Mouse (Mus musculus) activated CD4-positive, CD25-positive, alpha-beta regulatory T cell, adult 9 weeks (primary cell): ENCODE measurements around the gene Vmn2r83. TPM values are rescaled to one million over a fixed set of nuclear protein-coding genes. Genes with fewer than 3 reads are reported as not detected.

ENCODE experiments used
- polyA plus RNA-seq: library from polyadenylated mRNA; unstranded; fragments of 100-300 nt; shearing (Covaris generic); gene quantifications from one replicate; pipeline ENCODE4 v1.2.1, GENCODE M21; 2017

Gene Vmn2r83
- polyA plus RNA-seq, result not detected

GRCm38 (mm10) chr10:79468431-79468830, at the start of gene Vmn2r83:
TSS of gene Vmn2r83 (plus strand) at chr10:79468731.

DNA sequence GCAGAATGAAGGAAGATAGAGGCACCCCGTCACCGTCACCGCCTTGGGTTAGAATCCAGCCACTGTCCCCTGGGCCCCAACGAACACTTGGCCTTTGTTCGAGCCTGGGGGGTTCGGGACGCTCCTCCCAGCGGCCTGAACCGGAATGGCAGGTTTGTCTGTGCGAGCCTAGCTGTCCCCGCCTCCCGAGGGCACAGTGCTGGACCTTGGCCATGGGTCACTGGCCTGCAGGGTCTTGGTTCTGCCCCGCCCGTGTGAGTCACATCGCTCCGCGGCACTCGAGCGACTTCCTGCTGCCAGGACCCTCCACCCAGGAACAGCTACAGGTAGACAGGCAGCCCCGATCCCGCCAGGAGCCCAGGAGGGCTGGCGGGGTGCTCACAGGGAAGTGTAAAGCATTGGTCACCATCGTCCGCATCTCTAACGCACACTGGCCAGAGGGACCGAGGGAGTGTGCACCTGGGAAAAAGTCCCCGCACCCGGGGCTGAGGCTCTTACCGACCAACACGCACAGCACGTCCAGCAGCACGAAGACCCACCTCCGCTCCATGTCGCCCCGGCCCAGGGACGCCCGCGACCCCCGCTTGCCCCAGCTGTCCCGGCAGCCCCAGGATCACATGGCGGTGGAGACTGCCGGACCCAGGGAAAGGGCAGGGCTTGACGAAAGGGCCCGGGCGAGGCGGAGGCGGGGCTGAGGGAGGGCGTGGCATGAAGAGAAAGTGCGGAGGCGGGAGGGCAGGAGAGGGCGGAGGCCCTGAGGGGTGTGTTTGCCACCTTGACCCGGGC, 64.8 kb downstream of the Vmn2r83 start, which contains the start of gene Plpp2:
Plpp2 (minus strand) TSS at position 671 of the 786 bp plus-strand sequence.

Other genes starting within 250 kb of the Vmn2r83 start
- not detected for gene Vmn2r81, start 221.0 kb upstream of the Vmn2r83 start, polyA plus RNA-seq
- not detected for gene Vmn2r82, start 112.2 kb upstream of the Vmn2r83 start, polyA plus RNA-seq
- 6.1 TPM for gene Plpp2, start 65.1 kb downstream of the Vmn2r83 start, polyA plus RNA-seq
- 39.1 TPM for gene Mier2, start 86.5 kb downstream of the Vmn2r83 start, polyA plus RNA-seq
- gene Theg, start 118.6 kb downstream of the Vmn2r83 start, polyA plus RNA-seq, result not detected
- gene C2cd4c, start 145.3 kb downstream of the Vmn2r83 start, polyA plus RNA-seq, result not detected
- gene Shc2, start 169.2 kb downstream of the Vmn2r83 start, polyA plus RNA-seq, result not detected
- not detected for gene Odf3l2, start 177.0 kb downstream of the Vmn2r83 start, polyA plus RNA-seq
- not detected for gene Madcam1, start 195.8 kb downstream of the Vmn2r83 start, polyA plus RNA-seq
- gene Tpgs1, start 200.6 kb downstream of the Vmn2r83 start, polyA plus RNA-seq, result 46.7 TPM
- 14.7 TPM for gene Cdc34, start 213.5 kb downstream of the Vmn2r83 start, polyA plus RNA-seq
- 0.71 TPM for gene Gzmm, start 220.3 kb downstream of the Vmn2r83 start, polyA plus RNA-seq
- gene Bsg, start 235.8 kb downstream of the Vmn2r83 start, polyA plus RNA-seq, result 281 TPM
- not detected for gene Hcn2, start 247.9 kb downstream of the Vmn2r83 start, polyA plus RNA-seq